Mouse (Mus musculus): ENCODE measurements at regions not wholly inside any gene's neighbourhood (a gene's known extent, or its start where the extent isn't known, plus 50 kb on each side); places are given as distances from the start of the nearest gene placed in this dataset.
A peak's percentile ranks its signal among the peaks of the same experiment; 100 is the strongest.

DNA sequence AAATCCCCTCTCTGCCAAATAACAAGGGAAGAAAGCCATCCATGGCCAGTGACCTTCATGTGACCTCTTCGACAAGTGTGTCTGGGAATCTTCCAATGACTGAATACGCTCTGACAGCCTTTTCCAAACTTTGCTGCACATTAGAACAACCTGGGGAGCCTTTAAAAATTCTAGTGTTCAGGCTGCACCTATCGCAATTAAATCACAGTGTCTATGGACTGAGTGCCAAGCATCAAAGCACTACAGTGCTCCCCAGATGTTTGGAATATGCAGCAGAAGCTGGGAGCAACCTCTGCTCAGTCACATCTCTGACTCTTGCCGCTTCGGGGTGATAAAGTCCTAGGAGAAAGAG is 370.2 kb upstream of the Atp2b1 start:
- Histone ChIP-seq H3K27ac (ENCODE audit: low read depth, low read length) (no peak overlapping the region), H3K4me2 (ENCODE audit: low read depth, low read length, poor library complexity, severe bottlenecking) (no peak overlapping the region), H3K9me3 (ENCODE audit: low read length) (no peaks in the 10 kb centered on the region), H3K36me3 (ENCODE audit: insufficient read depth, low read length) (no peaks in the 10 kb centered on the region), H3K27me3 (ENCODE audit: insufficient read depth, low read length) (no peaks in the 10 kb centered on the region), H3K4me1 (ENCODE audit: insufficient read depth, low read length) (no peaks in the 10 kb centered on the region), H3K9ac (replicated peaks; ENCODE audit: low read length, poor library complexity, severe bottlenecking) (no peak overlapping the region), H3K4me3 (ENCODE audit: low read depth, low read length) (no peak overlapping the region)
- TF ChIP-seq CTCF (IDR thresholded peaks at IDR 0.05): no peak
- no peak for ATAC-seq (ENCODE audit: low FRiP score)
- 58% methylated on average over 5 of the region's 5 CpGs for WGBS
- DNase-seq (ENCODE audit: low spot score): peak; percentile 12

DNA sequence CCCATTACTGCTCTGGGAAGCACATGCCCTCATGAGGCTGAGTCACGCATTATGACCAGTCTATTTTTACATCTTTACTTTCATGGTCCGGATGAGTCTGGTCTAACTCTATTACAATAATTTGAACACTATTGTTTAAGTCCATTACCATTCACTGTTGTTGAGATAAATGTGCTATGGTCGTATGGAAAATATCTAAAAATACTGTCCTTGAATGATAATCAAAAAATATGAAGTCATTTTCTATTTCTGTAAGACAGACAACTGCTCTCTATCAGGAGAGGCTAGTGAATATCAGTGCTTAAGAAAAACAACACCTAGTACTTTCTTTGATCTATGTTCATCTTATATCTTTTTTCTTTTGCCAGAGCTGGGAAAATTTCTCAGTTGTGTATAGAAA is 359.6 kb upstream of the Atp2b1 start:
- Histone ChIP-seq H3K27me3 (ENCODE audit: insufficient read depth, low read length) (no peaks in the 10 kb centered on the region), H3K27ac (ENCODE audit: low read depth, low read length) (no peak overlapping the region), H3K9me3 (ENCODE audit: low read length) (no peaks in the 10 kb centered on the region), H3K36me3 (ENCODE audit: insufficient read depth, low read length) (no peaks in the 10 kb centered on the region), H3K4me2 (ENCODE audit: low read depth, low read length, poor library complexity, severe bottlenecking) (no peak overlapping the region), H3K4me3 (ENCODE audit: low read depth, low read length) (no peak overlapping the region), H3K9ac (replicated peaks; ENCODE audit: low read length, poor library complexity, severe bottlenecking) (no peak overlapping the region), H3K4me1 (ENCODE audit: insufficient read depth, low read length) (no peaks in the 10 kb centered on the region)
- no peak for TF ChIP-seq CTCF (IDR thresholded peaks at IDR 0.05)
- WGBS: 91% methylated on average over 3 of the region's 3 CpGs
- DNase-seq (ENCODE audit: low spot score) (no peak), ATAC-seq (ENCODE audit: low FRiP score) (no peak)

DNA sequence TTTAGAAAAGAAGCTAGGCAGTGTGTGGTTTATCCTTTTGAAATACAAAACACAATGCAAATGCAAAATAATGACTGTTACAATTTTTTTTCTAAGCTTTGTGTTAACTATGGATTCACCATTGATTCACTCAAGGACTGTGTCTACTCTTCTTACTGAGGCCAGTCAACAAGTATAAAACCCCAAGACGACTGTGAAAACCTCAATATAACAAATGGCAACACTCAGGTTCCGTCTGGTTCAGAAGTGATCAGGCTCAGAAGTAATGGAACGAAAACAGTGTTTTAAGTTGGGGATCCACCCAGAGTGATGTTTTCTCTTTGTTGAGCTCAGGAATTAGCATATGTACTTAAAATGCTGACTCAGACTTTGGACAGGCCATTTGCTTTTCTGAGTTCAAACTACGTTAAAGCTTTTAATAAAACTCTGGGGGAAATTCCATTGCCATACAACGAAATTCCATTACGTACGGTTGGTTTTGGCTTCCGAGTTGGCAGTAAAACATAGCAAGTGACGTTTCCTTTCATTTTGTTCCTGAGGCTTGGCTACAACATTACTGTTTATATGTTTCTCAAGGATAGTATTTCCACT is 356.6 kb upstream of the Atp2b1 start:
- TF ChIP-seq CTCF (IDR thresholded peaks at IDR 0.05): no peak
- DNase-seq (ENCODE audit: low spot score): no peak
- H3K9me3 ChIP-seq (ENCODE audit: low read length): no peaks in the 10 kb centered on the region
- 90% methylated on average over 9 of the region's 9 CpGs for WGBS
- no peak overlapping the region for H3K4me2 ChIP-seq (ENCODE audit: low read depth, low read length, poor library complexity, severe bottlenecking)
- no peaks in the 10 kb centered on the region for H3K36me3 ChIP-seq (ENCODE audit: insufficient read depth, low read length)
- no peaks in the 10 kb centered on the region for H3K4me1 ChIP-seq (ENCODE audit: insufficient read depth, low read length)
- no peak overlapping the region for H3K9ac ChIP-seq (replicated peaks; ENCODE audit: low read length, poor library complexity, severe bottlenecking)
- no peak overlapping the region for H3K4me3 ChIP-seq (ENCODE audit: low read depth, low read length)
- ATAC-seq (ENCODE audit: low FRiP score): no peak
- H3K27ac ChIP-seq (ENCODE audit: low read depth, low read length): no peak overlapping the region
- H3K27me3 ChIP-seq (ENCODE audit: insufficient read depth, low read length): no peaks in the 10 kb centered on the region

- Histone ChIP-seq H3K27ac (ENCODE audit: low read depth, low read length) (no peak overlapping the region), H3K27me3 (ENCODE audit: insufficient read depth, low read length) (no peaks in the 10 kb centered on the region), H3K4me2 (ENCODE audit: low read depth, low read length, poor library complexity, severe bottlenecking) (no peak overlapping the region), H3K9ac (replicated peaks; ENCODE audit: low read length, poor library complexity, severe bottlenecking) (no peak overlapping the region), H3K9me3 (ENCODE audit: low read length) (no peaks in the 10 kb centered on the region), H3K4me3 (ENCODE audit: low read depth, low read length) (no peak overlapping the region), H3K36me3 (ENCODE audit: insufficient read depth, low read length) (no peaks in the 10 kb centered on the region), H3K4me1 (ENCODE audit: insufficient read depth, low read length) (no peaks in the 10 kb centered on the region)
- DNase-seq (ENCODE audit: low spot score): no peak
- ATAC-seq (ENCODE audit: low FRiP score): no peak
- no peak for TF ChIP-seq CTCF (IDR thresholded peaks at IDR 0.05)
- WGBS: 92% methylated on average over 2 of the region's 2 CpGs
These were observed 355.6 kb upstream of the Atp2b1 start for GRCm38 (mm10) chr10:98558560-98558959.

DNA sequence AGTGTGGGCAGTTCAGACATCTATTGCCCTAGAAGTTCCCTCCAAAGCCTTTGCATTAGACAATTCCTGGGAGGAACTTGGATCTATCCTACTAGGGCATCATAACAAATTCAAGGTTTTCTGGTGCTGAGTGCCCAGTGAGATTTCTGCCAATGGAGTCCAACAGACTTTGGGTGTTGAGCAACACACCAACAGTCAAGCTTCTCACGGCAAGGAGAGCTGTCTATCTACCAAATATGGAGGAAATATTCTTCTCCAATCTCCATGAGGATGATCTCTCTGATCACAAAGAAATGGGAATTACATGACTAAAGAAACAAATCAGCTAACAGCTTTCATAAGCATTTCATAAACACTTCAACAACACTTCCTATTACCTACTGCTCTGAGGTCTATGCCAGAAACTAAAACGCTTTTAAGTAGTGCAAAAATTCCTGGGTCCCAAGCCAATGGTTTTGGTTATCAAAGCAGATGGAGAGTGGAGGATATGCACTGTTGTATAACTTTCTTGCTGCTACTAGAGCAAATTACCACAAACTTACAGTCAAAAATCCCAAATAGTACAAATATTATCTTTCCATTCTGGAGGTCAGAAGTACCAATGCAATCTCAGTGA is 351.8 kb upstream of the Atp2b1 start:
- Histone ChIP-seq H3K27ac (ENCODE audit: low read depth, low read length) (no peak overlapping the region), H3K4me2 (ENCODE audit: low read depth, low read length, poor library complexity, severe bottlenecking) (no peak overlapping the region), H3K36me3 (ENCODE audit: insufficient read depth, low read length) (no peaks in the 10 kb centered on the region), H3K4me3 (ENCODE audit: low read depth, low read length) (no peak overlapping the region), H3K4me1 (ENCODE audit: insufficient read depth, low read length) (no peaks in the 10 kb centered on the region), H3K27me3 (ENCODE audit: insufficient read depth, low read length) (no peaks in the 10 kb centered on the region), H3K9me3 (ENCODE audit: low read length) (no peaks in the 10 kb centered on the region), H3K9ac (replicated peaks; ENCODE audit: low read length, poor library complexity, severe bottlenecking) (no peak overlapping the region)
- no peak for TF ChIP-seq CTCF (IDR thresholded peaks at IDR 0.05)
- no peak for DNase-seq (ENCODE audit: low spot score)
- WGBS: 91% methylated on average over 2 of the region's 2 CpGs
- no peak for ATAC-seq (ENCODE audit: low FRiP score)

DNA sequence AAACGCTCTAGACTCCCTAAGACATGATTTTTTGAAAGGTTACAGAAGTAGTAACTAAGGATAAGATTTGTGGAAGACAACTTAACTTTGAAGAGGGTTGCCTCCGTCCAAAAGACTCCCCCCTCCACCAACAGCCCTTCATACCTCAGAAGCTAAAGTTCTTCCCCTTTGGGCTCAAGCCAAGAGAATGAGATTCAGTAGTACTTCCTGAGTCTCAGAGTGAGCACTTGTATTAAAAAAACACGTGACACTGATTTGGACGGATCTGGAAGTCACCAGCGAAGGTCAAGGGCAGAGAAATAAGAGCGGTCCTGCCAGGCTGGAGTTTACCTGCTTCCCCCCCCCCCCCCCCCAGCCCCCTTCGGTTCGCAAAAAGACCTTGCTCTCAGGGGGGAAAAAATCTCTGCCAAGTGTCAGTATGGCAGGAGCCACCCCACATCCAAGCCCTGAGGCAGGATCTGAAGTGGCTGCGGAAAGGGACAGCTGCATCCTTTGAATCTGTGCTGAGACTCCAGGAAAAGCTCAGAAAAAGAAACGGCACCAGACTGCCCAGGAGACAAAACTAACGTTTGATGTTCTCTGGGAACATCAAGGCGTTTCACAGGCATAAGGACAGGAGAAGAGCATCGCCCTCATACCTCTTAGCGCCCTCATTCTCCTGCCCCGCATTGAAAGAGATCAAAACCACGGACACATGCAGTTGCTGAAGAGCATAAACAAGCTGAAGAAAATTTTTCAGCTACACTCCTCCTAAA is 341.2 kb upstream of the Atp2b1 start:
- ATAC-seq (ENCODE audit: low FRiP score) (no peak), DNase-seq (ENCODE audit: low spot score) (no peak)
- WGBS: 61% methylated on average over 16 of the region's 16 CpGs

More for the DNA sequence above, 341.2 kb upstream of the Atp2b1 start:
- Histone ChIP-seq H3K4me2 (ENCODE audit: low read depth, low read length, poor library complexity, severe bottlenecking) (no peak overlapping the region), H3K27ac (ENCODE audit: low read depth, low read length) (no peak overlapping the region), H3K9ac (replicated peaks; ENCODE audit: low read length, poor library complexity, severe bottlenecking) (no peak overlapping the region), H3K4me1 (ENCODE audit: insufficient read depth, low read length) (no peaks in the 10 kb centered on the region), H3K36me3 (ENCODE audit: insufficient read depth, low read length) (no peaks in the 10 kb centered on the region), H3K9me3 (ENCODE audit: low read length) (no peaks in the 10 kb centered on the region), H3K27me3 (ENCODE audit: insufficient read depth, low read length) (no peaks in the 10 kb centered on the region), H3K4me3 (ENCODE audit: low read depth, low read length) (no peak overlapping the region)
- TF ChIP-seq CTCF (IDR thresholded peaks at IDR 0.05): no peak
